Mouse (Mus musculus) kidney, embryonic 16.5 days (tissue): ENCODE results near the gene Gstcd. TPM values are rescaled to one million over a fixed set of nuclear protein-coding genes. Genes with fewer than 3 reads are reported as not detected.
A peak's percentile ranks its signal among the peaks of the same experiment; 100 is the strongest.

Experiments used
- ATAC-seq: fragments of 200-750 bp; cut with Nextera tagmentation; 2 replicates; pipeline ENCODE4 v1.8.0; 2017; ENCODE audit warnings: moderate TSS enrichment; ENCODE audit not compliant: low FRiP score, low TSS enrichment
- H3K27ac ChIP-seq: fragments of 300-500 bp; sonication (generic); 2 replicates; pipeline ENCODE4 v1.5.1; 2014; ENCODE audit warnings: low read length
- H3K27me3 ChIP-seq: fragments of 300-500 bp; sonication (generic); 2 replicates; pipeline ENCODE4 v1.6.1; 2014; ENCODE audit warnings: low read length, control low read depth, mixed read lengths; ENCODE audit not compliant: insufficient read depth
- H3K36me3 ChIP-seq: fragments of 300-500 bp; sonication (generic); 2 replicates; pipeline ENCODE4 v1.6.1; 2014; ENCODE audit warnings: low read length, control low read depth, mixed read lengths; ENCODE audit not compliant: insufficient read depth
- H3K4me1 ChIP-seq: fragments of 300-500 bp; sonication (generic); 2 replicates; pipeline ENCODE4 v1.6.1; 2014; ENCODE audit warnings: low read length, control low read depth, mixed read lengths; ENCODE audit not compliant: insufficient read depth
- H3K4me2 ChIP-seq: fragments of 300-500 bp; sonication (generic); replicated peaks from 2 replicates; pipeline ENCODE4 v1.6.1; 2014; ENCODE audit warnings: low read depth, low read length
- H3K4me3 ChIP-seq: fragments of 300-500 bp; sonication (generic); 2 replicates; pipeline ENCODE4 v1.5.1; 2014; ENCODE audit warnings: mild to moderate bottlenecking, low read length
- H3K9ac ChIP-seq: fragments of 300-500 bp; sonication (generic); replicated peaks from 2 replicates; pipeline ENCODE4 v1.6.1; 2014; ENCODE audit warnings: low read length
- H3K9me3 ChIP-seq: fragments of 300-500 bp; sonication (generic); 2 replicates; pipeline ENCODE4 v1.6.1; 2016; ENCODE audit warnings: low read length, control low read depth
- WGBS: fragments of 180-500 bp; shearing (Covaris S2); extraction: QIAGEN DNeasy Blood & Tissue Kit; methylation state at CpG from one replicate; pipeline ENCODE4 v1.1.7; 2014; 5-methylcytosine and 5-hydroxymethylcytosine counted together
- polyA plus RNA-seq: library from polyadenylated mRNA; unstranded; fragments of >200 nt; fragmentation: Nextera tagmentation; extraction: Ambion mirVana; gene quantifications from 2 replicates; pipeline ENCODE4 v1.2.1, GENCODE M21; 2015

The Gstcd gene
- polyA plus RNA-seq, result 6.6 and 7.1 TPM in 2 replicates

DNA sequence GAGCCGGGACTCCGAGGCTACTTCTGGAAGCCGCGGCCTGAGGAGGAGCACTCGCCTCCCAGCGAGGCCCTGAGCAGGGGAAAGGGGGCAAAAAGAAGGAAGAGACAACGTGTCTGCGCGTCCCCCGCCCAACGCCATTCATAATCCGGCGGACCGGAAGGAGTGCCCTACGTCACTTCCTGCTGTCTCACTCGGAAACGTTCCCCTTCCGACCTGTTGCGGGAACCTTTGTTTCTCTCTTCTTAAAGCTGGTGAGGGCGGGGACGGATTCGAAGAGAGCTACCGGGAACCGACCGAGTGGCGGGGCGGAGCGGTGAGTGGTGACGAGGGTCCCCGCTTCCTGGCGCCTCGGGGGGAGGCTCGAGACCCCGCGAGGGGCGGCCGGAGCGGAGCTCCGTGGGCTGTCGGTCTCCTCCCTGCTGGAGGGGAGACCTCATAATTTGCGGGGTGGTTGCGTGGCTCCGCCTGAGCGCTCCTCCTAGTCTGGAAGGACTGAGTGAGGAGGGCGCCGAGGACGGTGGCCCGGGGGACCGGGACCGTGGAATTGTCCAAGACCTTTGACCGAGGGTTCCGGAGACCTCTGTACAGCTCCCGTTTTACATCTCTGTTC, at the start of gene Gstcd, which contains the start of gene Ints12:
Gene Gstcd (minus strand): TSS at position 370 of the 610 bp plus-strand sequence.
Gene Ints12 (plus strand): TSS at position 177 of the 610 bp plus-strand sequence.
- 0 out of 2 replicates have a peak, but pooled peaks cover 2% of the 10 kb centered on the region for H3K36me3 ChIP-seq
- peak within 1 kb of the TSS; percentile 98 for H3K27ac ChIP-seq
- ATAC-seq, result peak; percentile 98
- H3K4me3 ChIP-seq, result peak within 1 kb of the TSS; percentile 95
- peak within 1 kb of the TSS; percentile 80 for H3K4me2 ChIP-seq
- H3K4me1 ChIP-seq, result peaks cover 24% of the 10 kb centered on the region
- H3K9me3 ChIP-seq, result no peaks in the 10 kb centered on the region
- under 1% methylated on average over 53 of the region's 53 CpGs for WGBS
- H3K27me3 ChIP-seq, result no peaks in the 10 kb centered on the region
- H3K9ac ChIP-seq, result peak within 1 kb of the TSS; percentile 98

- no peak overlapping the region for H3K4me3 ChIP-seq
- WGBS, result 76% methylated on average over 8 of the region's 8 CpGs
Observed at GRCm38 (mm10) chr3:133132611-133133010, 40.8 kb upstream of the Gstcd start.

GRCm38 (mm10) chr3:133131372-133131771, 39.5 kb upstream of the Gstcd start:
- no peaks in the 10 kb centered on the region for H3K4me1 ChIP-seq
- 94% methylated on average over 5 of the region's 5 CpGs for WGBS
- H3K4me2 ChIP-seq, result no peak overlapping the region
- H3K9ac ChIP-seq, result no peak overlapping the region
- H3K36me3 ChIP-seq, result peaks cover 2% of the 10 kb centered on the region; the same call in 1 of the 2 replicates
- no peaks in the 10 kb centered on the region for H3K27me3 ChIP-seq
- H3K9me3 ChIP-seq, result no peaks in the 10 kb centered on the region
- no peak overlapping the region for H3K27ac ChIP-seq
- no peak for ATAC-seq
- H3K4me3 ChIP-seq, result no peak overlapping the region

More at GRCm38 (mm10) chr3:133132611-133133010, 40.8 kb upstream of the Gstcd start:
- Histone ChIP-seq H3K4me2 (no peak overlapping the region), H3K27me3 (no peaks in the 10 kb centered on the region), H3K4me1 (no peaks in the 10 kb centered on the region), H3K9me3 (no peaks in the 10 kb centered on the region), H3K36me3 (peaks cover 2% of the 10 kb centered on the region; the same call in 1 of the 2 replicates), H3K9ac (no peak overlapping the region), H3K27ac (no peak overlapping the region)
- no peak for ATAC-seq

- Histone ChIP-seq H3K27me3 (no peaks in the 10 kb centered on the region), H3K9me3 (no peaks in the 10 kb centered on the region), H3K27ac (no peak overlapping the region), H3K4me3 (no peak overlapping the region), H3K36me3 (peaks cover 12% of the 10 kb centered on the region), H3K4me1 (no peaks in the 10 kb centered on the region), H3K4me2 (no peak overlapping the region), H3K9ac (no peak overlapping the region)
- no peak for ATAC-seq
- 67% methylated on average over 1 of the region's 1 CpGs for WGBS
Observed at GRCm38 (mm10) chr3:133113281-133113680, 21.4 kb upstream of the Gstcd start.

DNA sequence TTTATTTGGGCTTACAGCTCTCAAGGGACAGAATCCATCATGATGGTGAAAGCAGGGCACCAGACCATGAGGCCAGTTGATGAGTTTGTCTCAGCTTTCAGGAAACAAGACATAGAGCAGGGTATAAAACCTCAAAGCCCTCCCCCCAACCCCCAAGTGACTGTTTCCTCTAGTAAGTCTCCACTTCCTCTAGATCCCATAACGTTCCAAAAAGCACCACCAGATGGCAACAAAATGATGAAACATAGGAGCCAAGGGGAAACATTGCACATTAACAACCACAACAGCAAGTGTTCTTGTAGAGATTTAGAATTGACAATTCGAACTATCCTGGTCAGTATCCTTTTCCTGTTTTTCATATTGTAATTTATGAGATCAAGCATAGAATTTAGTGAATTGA, 19.9 kb upstream of the Gstcd start:
- Histone ChIP-seq H3K9me3 (no peaks in the 10 kb centered on the region), H3K4me2 (no peak overlapping the region), H3K4me1 (no peaks in the 10 kb centered on the region), H3K27me3 (no peaks in the 10 kb centered on the region), H3K9ac (no peak overlapping the region), H3K4me3 (no peak overlapping the region), H3K27ac (no peak overlapping the region), H3K36me3 (peaks cover 21% of the 10 kb centered on the region)
- no peak for ATAC-seq
- WGBS, result 40% methylated on average over 2 of the region's 2 CpGs

DNA sequence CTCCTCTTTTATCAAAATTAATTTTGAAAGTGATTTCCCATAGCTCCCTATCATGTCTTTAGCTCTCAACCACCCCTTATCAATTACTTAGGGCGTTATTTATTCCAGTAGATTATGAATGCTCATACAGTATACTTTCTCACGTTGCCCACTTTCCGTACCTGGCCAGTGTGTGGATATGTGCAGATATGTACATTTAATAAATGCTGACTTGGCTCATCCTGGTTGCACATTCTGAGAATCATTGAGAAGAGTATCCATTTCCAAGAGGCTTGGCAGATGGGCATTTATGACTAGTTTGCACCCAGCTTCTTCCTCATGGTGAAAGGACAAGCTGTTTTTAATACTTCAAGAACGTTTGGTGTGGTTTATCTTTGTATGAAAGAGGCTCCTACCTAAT, 18.0 kb upstream of the Gstcd start:
- Histone ChIP-seq H3K4me1 (no peaks in the 10 kb centered on the region), H3K4me2 (no peak overlapping the region), H3K36me3 (peaks cover 26% of the 10 kb centered on the region), H3K4me3 (no peak overlapping the region), H3K27ac (no peak overlapping the region), H3K9me3 (no peaks in the 10 kb centered on the region), H3K9ac (no peak overlapping the region), H3K27me3 (no peaks in the 10 kb centered on the region)
- ATAC-seq, result no peak
- 95% methylated on average over 4 of the region's 4 CpGs for WGBS

DNA sequence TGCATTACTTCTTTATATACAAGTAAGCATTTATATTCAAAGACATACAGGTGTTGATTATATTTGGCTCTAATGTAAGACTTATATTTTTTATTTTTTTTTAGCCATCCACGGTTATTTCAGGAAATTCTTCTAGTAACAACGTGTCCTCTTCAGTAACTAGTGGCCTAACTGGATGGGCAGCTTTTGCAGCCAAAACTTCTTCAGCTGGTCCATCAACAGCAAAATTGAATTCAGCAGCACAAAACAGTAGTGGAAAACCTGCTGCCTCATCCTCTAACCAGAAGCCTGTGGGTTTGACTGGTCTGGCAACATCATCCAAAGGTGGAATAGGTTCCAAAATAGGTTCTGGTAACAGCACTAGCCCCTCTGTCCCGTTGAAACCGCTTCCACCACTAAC, 16.9 kb upstream of the Gstcd start:
- H3K9ac ChIP-seq, result no peak overlapping the region
- H3K36me3 ChIP-seq, result peaks cover 31% of the 10 kb centered on the region
- no peak for ATAC-seq
- no peak overlapping the region for H3K4me2 ChIP-seq
- H3K27me3 ChIP-seq, result no peaks in the 10 kb centered on the region
- no peak overlapping the region for H3K4me3 ChIP-seq
- no peak overlapping the region for H3K27ac ChIP-seq
- H3K4me1 ChIP-seq, result no peaks in the 10 kb centered on the region
- H3K9me3 ChIP-seq, result no peaks in the 10 kb centered on the region
- 91% methylated on average over 4 of the region's 4 CpGs for WGBS

GRCm38 (mm10) chr3:133104436-133104835, 12.6 kb upstream of the Gstcd start:
- Histone ChIP-seq H3K36me3 (peaks cover 41% of the 10 kb centered on the region), H3K27ac (no peak overlapping the region), H3K27me3 (no peaks in the 10 kb centered on the region), H3K9ac (no peak overlapping the region), H3K4me2 (no peak overlapping the region), H3K4me1 (no peaks in the 10 kb centered on the region), H3K9me3 (no peaks in the 10 kb centered on the region), H3K4me3 (no peak overlapping the region)
- 91% methylated on average over 3 of the region's 3 CpGs for WGBS
- no peak for ATAC-seq

- Histone ChIP-seq H3K4me2 (no peak overlapping the region), H3K36me3 (peaks cover 37% of the 10 kb centered on the region), H3K9me3 (no peaks in the 10 kb centered on the region), H3K9ac (no peak overlapping the region), H3K27ac (no peak overlapping the region), H3K4me3 (no peak overlapping the region), H3K27me3 (no peaks in the 10 kb centered on the region), H3K4me1 (no peaks in the 10 kb centered on the region)
- WGBS, result 75% methylated on average over 3 of the region's 3 CpGs
- no peak for ATAC-seq
Observed at GRCm38 (mm10) chr3:133103768-133104167, 11.9 kb upstream of the Gstcd start.

GRCm38 (mm10) chr3:133098909-133099308, 7.1 kb upstream of the Gstcd start:
- no peak for ATAC-seq
- no peak overlapping the region for H3K4me3 ChIP-seq
- no peak overlapping the region for H3K27ac ChIP-seq
- no peak overlapping the region for H3K4me2 ChIP-seq
- no peak overlapping the region for H3K9ac ChIP-seq
- no peaks in the 10 kb centered on the region for H3K27me3 ChIP-seq
- H3K36me3 ChIP-seq, result peaks cover 36% of the 10 kb centered on the region
- H3K9me3 ChIP-seq, result no peaks in the 10 kb centered on the region
- peaks cover 9% of the 10 kb centered on the region; the same call in 1 of the 2 replicates for H3K4me1 ChIP-seq
- 83% methylated on average over 2 of the region's 2 CpGs for WGBS
